Mouse (Mus musculus) stomach, postnatal 0 days (tissue): ENCODE data around the gene Galnt7. TPM values are rescaled to one million over a fixed set of nuclear protein-coding genes. Genes with fewer than 3 reads are reported as not detected.

Source experiments
- ATAC-seq: fragments of 200-750 bp; cut with Nextera tagmentation; 2 replicates; pipeline ENCODE4 v1.8.0; 2017; ENCODE audit not compliant: low FRiP score, low TSS enrichment
- DNase-seq: peaks from one replicate; pipeline ENCODE4 v3.0.0-alpha.2; 2016; ENCODE audit warnings: low spot score
- H3K27ac ChIP-seq: fragments of 300-500 bp; sonication (generic); replicated peaks from 2 replicates; pipeline ENCODE4 v1.5.1; 2014; ENCODE audit warnings: mild to moderate bottlenecking, control low read depth
- H3K27me3 ChIP-seq: fragments of 300-500 bp; sonication (generic); 2 replicates; pipeline ENCODE4 v1.6.1; 2014; ENCODE audit warnings: low read length; ENCODE audit not compliant: control insufficient read depth, insufficient read depth
- H3K36me3 ChIP-seq: fragments of 300-500 bp; sonication (generic); 2 replicates; pipeline ENCODE4 v1.6.1; 2014; ENCODE audit warnings: low read length, mixed read lengths; ENCODE audit not compliant: control insufficient read depth, insufficient read depth
- H3K4me1 ChIP-seq: fragments of 300-500 bp; sonication (generic); replicated peaks from 2 replicates; pipeline ENCODE4 v1.6.1; 2014; ENCODE audit warnings: antibody characterized with exemption; ENCODE audit not compliant: control insufficient read depth, insufficient read depth
- H3K4me2 ChIP-seq: fragments of 300-500 bp; sonication (generic); replicated peaks from 2 replicates; pipeline ENCODE4 v1.6.1; 2014; ENCODE audit warnings: low read depth, mild to moderate bottlenecking, control low read depth, moderate library complexity
- H3K4me3 ChIP-seq: fragments of 300-500 bp; sonication (generic); 2 replicates; pipeline ENCODE4 v1.5.1; 2014; ENCODE audit warnings: low read depth, low read length, control low read depth
- H3K9ac ChIP-seq: fragments of 300-500 bp; sonication (generic); 2 replicates; pipeline ENCODE4 v1.6.1; 2014; ENCODE audit warnings: mild to moderate bottlenecking, low read length, control low read depth, mixed read lengths
- H3K9me3 ChIP-seq: fragments of 300-500 bp; sonication (generic); 2 replicates; pipeline ENCODE4 v1.6.1; 2016; ENCODE audit warnings: low read length; ENCODE audit not compliant: control insufficient read depth
- CTCF ChIP-seq: IDR thresholded peaks from 2 replicates; pipeline ENCODE4 v1.5.1; 2016; ENCODE audit warnings: antibody characterized with exemption, low read depth, mild to moderate bottlenecking, moderate library complexity
- EP300 ChIP-seq: optimal IDR thresholded peaks from 2 replicates; pipeline ENCODE3; 2016; ENCODE audit warnings: antibody characterized with exemption
- WGBS: fragments of 180-500 bp; shearing (Covaris S2); extraction: QIAGEN DNeasy Blood & Tissue Kit; methylation state at CpG from one replicate; pipeline ENCODE4 v1.1.7; 2014; 5-methylcytosine and 5-hydroxymethylcytosine counted together
- polyA plus RNA-seq: library from polyadenylated mRNA; unstranded; fragments of >200 nt; fragmentation: Nextera tagmentation; extraction: Ambion mirVana; gene quantifications from 2 replicates; pipeline ENCODE4 v1.2.1, GENCODE M21; 2015

Gene Galnt7
- polyA plus RNA-seq, 1 experiment from 2014 or later, result 30.6 TPM

DNA sequence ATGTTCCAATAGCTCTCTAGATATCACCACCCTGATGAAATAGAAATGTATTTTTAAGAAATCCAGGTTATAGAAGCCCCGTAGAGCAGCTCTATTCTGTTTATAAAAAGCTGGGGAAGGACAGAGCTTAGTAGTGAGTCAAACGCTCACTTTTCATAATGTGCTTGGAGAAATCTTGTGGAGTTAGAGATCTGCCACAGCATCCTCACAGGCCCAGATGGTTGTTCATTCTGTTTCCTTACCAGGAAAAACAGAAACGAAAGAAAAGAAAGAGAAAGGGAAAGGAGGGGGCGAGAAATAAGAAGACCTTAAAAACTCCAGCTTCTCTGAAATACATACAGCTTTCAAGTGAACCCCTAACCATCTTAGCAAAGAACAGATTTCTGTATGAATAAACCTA lies 28.9 kb downstream of the Galnt7 start:
- H3K27ac ChIP-seq, result no peak overlapping the region
- H3K36me3 ChIP-seq, result no peaks in the 10 kb centered on the region
- H3K9me3 ChIP-seq, result no peaks in the 10 kb centered on the region
- 76% methylated on average over 4 of the region's 4 CpGs for WGBS
- ATAC-seq, result no peak
- H3K4me1 ChIP-seq, result no peaks in the 10 kb centered on the region
- H3K4me2 ChIP-seq, result no peak overlapping the region
- TF ChIP-seq CTCF (no peak), EP300 (no peak)
- DNase-seq, result no peak
- no peaks in the 10 kb centered on the region for H3K27me3 ChIP-seq
- H3K4me3 ChIP-seq, result no peak overlapping the region
- no peak overlapping the region for H3K9ac ChIP-seq

DNA sequence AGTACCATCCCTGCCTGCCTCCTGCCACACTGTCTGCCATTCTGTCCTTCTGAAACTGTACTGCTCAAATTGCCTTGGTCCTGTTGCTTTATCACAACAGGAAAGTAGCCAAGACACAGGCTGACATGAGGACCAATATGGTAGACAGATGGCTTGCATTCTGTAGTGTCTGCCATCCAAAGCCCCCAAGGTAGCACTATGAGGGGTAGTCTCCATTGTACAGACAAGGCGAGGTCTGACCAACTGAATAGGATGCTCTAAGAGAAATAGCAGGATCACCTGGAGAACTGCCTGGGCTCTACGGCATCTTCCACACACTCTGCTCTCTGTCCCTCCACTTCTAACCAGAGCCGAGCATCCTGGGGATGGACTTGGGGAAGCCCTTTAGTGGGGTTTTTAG lies 29.8 kb downstream of the Galnt7 start:
- no peaks in the 10 kb centered on the region for H3K27me3 ChIP-seq
- WGBS, result 92% methylated on average over 3 of the region's 3 CpGs
- no peaks in the 10 kb centered on the region for H3K9me3 ChIP-seq
- no peaks in the 10 kb centered on the region for H3K36me3 ChIP-seq
- no peak overlapping the region for H3K4me2 ChIP-seq
- H3K4me3 ChIP-seq, result no peak overlapping the region
- TF ChIP-seq CTCF, result no peak
- no peak for TF ChIP-seq EP300
- DNase-seq, result no peak
- no peak for ATAC-seq
- H3K4me1 ChIP-seq, result no peaks in the 10 kb centered on the region
- H3K27ac ChIP-seq, result no peak overlapping the region
- no peak overlapping the region for H3K9ac ChIP-seq

DNA sequence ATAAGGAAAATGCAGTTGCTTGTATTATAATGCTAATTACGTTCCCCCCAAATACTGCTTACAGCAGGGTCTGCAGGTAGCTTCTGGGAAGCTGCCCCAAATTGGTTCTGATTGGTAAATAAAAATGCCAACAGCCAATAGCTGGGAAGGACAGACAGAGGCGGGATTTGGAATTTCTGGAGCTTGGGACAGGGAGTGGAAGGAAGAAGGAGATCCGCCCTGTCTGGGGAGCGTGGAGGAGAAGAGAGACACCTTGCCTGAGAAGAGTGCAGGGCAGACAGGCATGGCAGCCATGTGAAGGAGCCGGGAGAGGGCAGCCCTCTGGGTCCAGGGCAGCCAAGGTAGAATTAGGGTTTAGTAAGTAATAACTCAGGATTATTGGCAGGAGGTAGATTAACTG lies 35.9 kb downstream of the Galnt7 start:
- no peak for TF ChIP-seq CTCF
- TF ChIP-seq EP300, result no peak
- 73% methylated on average over 5 of the region's 5 CpGs for WGBS

DNA sequence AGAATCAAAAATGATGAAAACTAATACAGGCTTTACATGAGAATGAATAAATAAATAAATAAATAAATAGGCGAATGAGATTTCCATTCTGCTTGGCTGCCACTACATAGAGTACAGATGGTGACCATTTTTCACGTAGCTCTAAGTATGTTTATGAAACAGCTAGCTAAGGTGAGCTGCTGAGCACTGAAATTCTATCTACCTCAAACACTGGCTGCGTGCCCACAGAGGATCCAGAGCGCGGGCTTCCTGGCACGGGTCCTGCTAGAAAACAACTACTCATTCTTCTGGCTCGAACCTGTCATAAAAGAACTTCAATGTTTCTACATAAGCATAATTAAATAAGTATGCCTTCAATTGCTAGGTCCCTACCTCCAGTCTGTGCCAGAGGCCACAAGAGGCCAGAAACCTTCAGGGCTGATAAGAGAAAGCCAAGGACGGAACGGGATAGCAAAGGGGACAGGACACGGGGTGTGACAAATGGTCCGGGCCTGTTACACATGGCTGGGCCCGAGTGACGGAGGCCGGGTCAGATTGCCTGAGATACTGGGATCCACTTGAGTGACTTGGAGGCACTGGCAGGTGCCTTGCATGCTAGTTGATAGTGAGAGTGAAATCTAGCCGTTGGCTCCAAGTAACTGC lies 37.7 kb downstream of the Galnt7 start:
- no peaks in the 10 kb centered on the region for H3K4me1 ChIP-seq
- DNase-seq (peak; percentile 70), ATAC-seq (peak; percentile 66; the same call in 1 of the 2 replicates)
- no peaks in the 10 kb centered on the region for H3K27me3 ChIP-seq
- no peak overlapping the region for H3K4me2 ChIP-seq
- H3K36me3 ChIP-seq, result no peaks in the 10 kb centered on the region
- no peak overlapping the region for H3K9ac ChIP-seq
- H3K9me3 ChIP-seq, result no peaks in the 10 kb centered on the region
- 32% methylated on average over 15 of the region's 15 CpGs for WGBS
- TF ChIP-seq CTCF (no peak), EP300 (no peak)
- no peak overlapping the region; the same call in 1 of the 2 replicates for H3K27ac ChIP-seq
- H3K4me3 ChIP-seq, result no peak overlapping the region

More for the DNA sequence above, 35.9 kb downstream of the Galnt7 start:
- no peak overlapping the region for H3K4me3 ChIP-seq
- H3K4me2 ChIP-seq, result no peak overlapping the region
- DNase-seq, result no peak
- H3K4me1 ChIP-seq, result no peaks in the 10 kb centered on the region
- no peak overlapping the region for H3K27ac ChIP-seq
- no peak overlapping the region for H3K9ac ChIP-seq
- no peak for ATAC-seq
- H3K9me3 ChIP-seq, result no peaks in the 10 kb centered on the region
- no peaks in the 10 kb centered on the region for H3K27me3 ChIP-seq
- H3K36me3 ChIP-seq, result no peaks in the 10 kb centered on the region

DNA sequence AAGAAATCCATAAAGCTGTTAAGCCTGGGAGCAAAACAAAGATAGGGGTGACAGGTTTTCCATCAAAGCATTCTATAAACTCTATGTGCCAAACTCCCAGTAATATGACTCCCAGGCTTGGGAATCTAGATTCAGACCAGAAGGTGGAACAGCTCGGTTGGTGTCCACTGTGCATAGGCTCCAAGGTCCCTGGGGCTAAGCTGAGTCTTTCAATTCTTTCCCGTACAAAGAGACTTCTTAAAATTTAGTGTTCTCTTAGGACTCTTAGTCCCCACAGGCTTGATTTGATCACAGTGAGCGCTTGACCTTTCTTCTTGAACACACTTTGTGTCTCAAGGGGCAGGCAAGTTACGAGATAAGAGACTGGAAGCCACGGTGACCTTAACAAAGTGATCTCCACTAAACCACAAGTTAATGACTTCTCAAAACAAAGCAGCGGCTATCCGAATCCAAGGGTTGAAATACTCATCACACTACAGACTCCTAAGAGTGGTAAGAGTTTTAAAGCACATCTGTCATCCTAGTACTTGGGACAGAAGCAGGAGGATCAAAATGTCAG lies 41.3 kb downstream of the Galnt7 start:
- TF ChIP-seq CTCF (no peak), EP300 (no peak)
- Histone ChIP-seq H3K36me3 (no peaks in the 10 kb centered on the region), H3K9me3 (no peaks in the 10 kb centered on the region), H3K4me1 (no peaks in the 10 kb centered on the region), H3K9ac (no peak overlapping the region), H3K4me2 (no peak overlapping the region), H3K4me3 (no peak overlapping the region), H3K27ac (no peak overlapping the region), H3K27me3 (no peaks in the 10 kb centered on the region)
- ATAC-seq (no peak), DNase-seq (no peak)
- WGBS, result 34% methylated on average over 7 of the region's 7 CpGs

DNA sequence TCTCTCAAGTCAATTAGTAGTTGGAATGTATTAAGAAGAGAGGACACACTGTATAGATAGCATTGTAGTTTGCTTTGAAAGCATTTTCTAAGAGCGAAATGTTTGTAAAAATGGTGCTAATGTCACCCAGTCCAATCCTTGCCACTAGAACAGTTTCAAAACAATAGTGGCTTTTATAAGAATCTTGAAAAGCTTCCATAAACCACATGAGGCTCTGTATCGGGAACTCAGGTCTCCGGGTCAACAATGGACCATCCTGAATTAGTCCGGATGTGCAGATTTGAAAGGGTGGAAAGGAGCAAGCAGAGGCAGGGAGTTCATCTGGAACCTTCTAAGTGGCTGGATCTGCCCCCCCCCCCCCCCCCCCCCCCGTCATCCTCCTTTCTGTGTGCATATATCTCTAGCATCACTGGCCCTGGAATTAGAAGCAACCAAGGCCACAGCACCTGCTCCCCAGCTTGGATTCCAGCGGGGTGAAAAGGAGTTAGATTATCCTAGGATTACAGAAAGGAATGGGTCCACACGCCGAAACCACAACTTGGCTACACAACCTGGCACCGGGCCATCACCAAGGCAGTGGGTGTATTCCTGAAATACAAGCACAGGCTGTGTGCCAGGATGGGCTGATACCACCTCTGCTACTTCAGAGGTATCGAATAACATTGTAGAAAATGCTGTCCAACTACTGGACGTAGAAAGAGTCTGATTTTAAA lies 42.0 kb downstream of the Galnt7 start:
- no peaks in the 10 kb centered on the region for H3K4me1 ChIP-seq
- no peak overlapping the region for H3K4me2 ChIP-seq
- H3K27me3 ChIP-seq, result no peaks in the 10 kb centered on the region
- 51% methylated on average over 10 of the region's 11 CpGs for WGBS
- no peak overlapping the region for H3K9ac ChIP-seq
- TF ChIP-seq CTCF (no peak), EP300 (no peak)
- H3K27ac ChIP-seq, result no peak overlapping the region
- H3K36me3 ChIP-seq, result no peaks in the 10 kb centered on the region
- ATAC-seq (no peak), DNase-seq (peak; percentile 67)
- no peaks in the 10 kb centered on the region for H3K9me3 ChIP-seq
- H3K4me3 ChIP-seq, result no peak overlapping the region
